Mouse (Mus musculus) bone marrow macrophage, adult 2 months (primary cell): ENCODE results near the gene Hist1h2aa. TPM values are rescaled to one million over a fixed set of nuclear protein-coding genes. Genes with fewer than 3 reads are reported as not detected.

ENCODE experiments used
- H3K27ac ChIP-seq: 2 replicates; pipeline ENCODE4 v1.5.1; 2012; ENCODE audit warnings: low read depth, low read length; ENCODE audit not compliant: insufficient read depth
- H3K4me1 ChIP-seq: 2 replicates; pipeline ENCODE4 v1.6.1; 2012; ENCODE audit warnings: low read length; ENCODE audit not compliant: control insufficient read depth, insufficient read depth
- H3K4me3 ChIP-seq: 2 replicates; pipeline ENCODE4 v1.5.1; 2012; ENCODE audit warnings: mild to moderate bottlenecking, low read length, moderate library complexity; ENCODE audit not compliant: insufficient read depth
- CTCF ChIP-seq: IDR thresholded peaks from 2 replicates; pipeline ENCODE4 v1.5.1; 2012; ENCODE audit warnings: low read depth, mild to moderate bottlenecking, low read length, moderate library complexity
- POLR2A ChIP-seq: IDR thresholded peaks from 2 replicates; pipeline ENCODE4 v1.6.1; 2012; ENCODE audit warnings: mild to moderate bottlenecking, low read depth, low read length, borderline replicate concordance
- polyA plus RNA-seq: library from polyadenylated mRNA; stranded (reverse); fragments of >200 nt; gene quantifications from 2 replicates; pipeline ENCODE4 v1.2.4, GENCODE M21; 2012; ENCODE audit not compliant: missing spikeins, insufficient read depth, insufficient read length

Hist1h2aa gene
- polyA plus RNA-seq, result not detected in 2 replicates

GRCm38 (mm10) chr13:23934211-23934520 lies at the start of gene Hist1h2aa:
TSS of gene Hist1h2aa (plus strand) at chr13:23934462.
- no peak within 1 kb of the TSS for H3K4me3 ChIP-seq
- TF ChIP-seq CTCF, result no peak
- no peak for TF ChIP-seq POLR2A
- H3K4me1 ChIP-seq, result no peaks in the 10 kb centered on the region
- H3K27ac ChIP-seq, result no peak within 1 kb of the TSS

GRCm38 (mm10) chr13:23885540-23885939 lies 48.7 kb upstream of the Hist1h2aa start:
- Histone ChIP-seq H3K4me1 (peaks cover 3% of the 10 kb centered on the region), H3K27ac (no peak overlapping the region), H3K4me3 (no peak overlapping the region)
- TF ChIP-seq POLR2A (no peak), CTCF (peak; percentile 53)

- Histone ChIP-seq H3K27ac (no peak overlapping the region), H3K4me3 (no peak overlapping the region), H3K4me1 (peaks cover 3% of the 10 kb centered on the region)
- no peak for TF ChIP-seq POLR2A
- no peak for TF ChIP-seq CTCF
Measured at GRCm38 (mm10) chr13:23887026-23887725, 47.1 kb upstream of the Hist1h2aa start.

- no peak overlapping the region for H3K27ac ChIP-seq
- TF ChIP-seq CTCF, result no peak
- TF ChIP-seq POLR2A, result no peak
Measured at GRCm38 (mm10) chr13:23889011-23889605, 45.2 kb upstream of the Hist1h2aa start.

GRCm38 (mm10) chr13:23892592-23893268 lies 41.5 kb upstream of the Hist1h2aa start:
- Histone ChIP-seq H3K27ac (no peak overlapping the region), H3K4me3 (no peak overlapping the region), H3K4me1 (peaks cover 3% of the 10 kb centered on the region; the same call in 1 of the 2 replicates)
- TF ChIP-seq POLR2A, result no peak
- no peak for TF ChIP-seq CTCF

More at GRCm38 (mm10) chr13:23889011-23889605, 45.2 kb upstream of the Hist1h2aa start:
- Histone ChIP-seq H3K4me3 (no peak overlapping the region), H3K4me1 (peaks cover 3% of the 10 kb centered on the region)

- TF ChIP-seq POLR2A (no peak), CTCF (no peak)
- Histone ChIP-seq H3K4me3 (no peak overlapping the region), H3K27ac (no peak overlapping the region), H3K4me1 (peaks cover 5% of the 10 kb centered on the region; the same call in 1 of the 2 replicates)
Measured at GRCm38 (mm10) chr13:23893269-23893593, 41.0 kb upstream of the Hist1h2aa start.

GRCm38 (mm10) chr13:23898242-23898641 lies 36.0 kb upstream of the Hist1h2aa start:
- TF ChIP-seq POLR2A (no peak), CTCF (no peak)
- H3K4me1 ChIP-seq, result peaks cover 9% of the 10 kb centered on the region; the same call in 1 of the 2 replicates

GRCm38 (mm10) chr13:23906906-23907305 lies 27.4 kb upstream of the Hist1h2aa start:
- Histone ChIP-seq H3K27ac (no peak overlapping the region), H3K4me3 (no peak overlapping the region), H3K4me1 (no peaks in the 10 kb centered on the region)
- no peak for TF ChIP-seq POLR2A
- no peak for TF ChIP-seq CTCF

More at GRCm38 (mm10) chr13:23898242-23898641, 36.0 kb upstream of the Hist1h2aa start:
- no peak overlapping the region for H3K4me3 ChIP-seq
- no peak overlapping the region for H3K27ac ChIP-seq

GRCm38 (mm10) chr13:23910121-23910520 lies 24.1 kb upstream of the Hist1h2aa start:
- no peak overlapping the region for H3K27ac ChIP-seq
- H3K4me1 ChIP-seq, result no peaks in the 10 kb centered on the region

GRCm38 (mm10) chr13:23911335-23911734 lies 22.9 kb upstream of the Hist1h2aa start:
- H3K4me1 ChIP-seq, result no peaks in the 10 kb centered on the region
- no peak overlapping the region for H3K27ac ChIP-seq
- TF ChIP-seq POLR2A, result no peak
- no peak overlapping the region for H3K4me3 ChIP-seq

More at GRCm38 (mm10) chr13:23910121-23910520, 24.1 kb upstream of the Hist1h2aa start:
- no peak for TF ChIP-seq CTCF
- no peak for TF ChIP-seq POLR2A
- no peak overlapping the region for H3K4me3 ChIP-seq
